Mouse (Mus musculus) embryonic facial prominence, embryonic 12.5 days (tissue): ENCODE data around the gene Pde5a. TPM values are rescaled to one million over a fixed set of nuclear protein-coding genes. Genes with fewer than 3 reads are reported as not detected.

ENCODE experiments used
- ATAC-seq: fragments of 200-750 bp; cut with Nextera tagmentation; 2 replicates; pipeline ENCODE4 v1.8.0; 2017; ENCODE audit not compliant: insufficient number of reproducible peaks, insufficient read depth, low FRiP score, low TSS enrichment
- H3K27ac ChIP-seq: fragments of 300-500 bp; sonication (generic); 2 replicates; pipeline ENCODE4 v1.5.1; 2016; ENCODE audit warnings: mild to moderate bottlenecking
- H3K27me3 ChIP-seq: fragments of 300-500 bp; sonication (generic); 2 replicates; pipeline ENCODE4 v1.6.1; 2016; ENCODE audit warnings: mild to moderate bottlenecking, moderate library complexity
- H3K36me3 ChIP-seq: fragments of 300-500 bp; sonication (generic); 2 replicates; pipeline ENCODE4 v1.6.1; 2016; ENCODE audit warnings: mild to moderate bottlenecking
- H3K4me1 ChIP-seq: fragments of 300-500 bp; sonication (generic); 2 replicates; pipeline ENCODE4 v1.6.1; 2016
- H3K4me2 ChIP-seq: fragments of 300-500 bp; sonication (generic); replicated peaks from 2 replicates; pipeline ENCODE4 v1.6.1; 2016; ENCODE audit warnings: mild to moderate bottlenecking, moderate library complexity
- H3K4me3 ChIP-seq: fragments of 300-500 bp; sonication (generic); 2 replicates; pipeline ENCODE4 v1.5.1; 2016; ENCODE audit warnings: mild to moderate bottlenecking
- H3K9ac ChIP-seq: fragments of 300-500 bp; sonication (generic); 2 replicates; pipeline ENCODE4 v1.6.1; 2016; ENCODE audit warnings: mild to moderate bottlenecking, moderate library complexity
- H3K9me3 ChIP-seq: fragments of 300-500 bp; sonication (generic); 2 replicates; pipeline ENCODE4 v1.6.1; 2016; ENCODE audit warnings: mild to moderate bottlenecking, moderate library complexity
- WGBS: fragments of 180-500 bp; shearing (Covaris S2); methylation state at CpG from one replicate; pipeline ENCODE4 v1.1.7; 2016; 5-methylcytosine and 5-hydroxymethylcytosine counted together
- polyA plus RNA-seq: library from polyadenylated mRNA; unstranded; fragments of >200 nt; fragmentation: Nextera tagmentation; extraction: Ambion mirVana; gene quantifications from 2 replicates; pipeline ENCODE4 v1.2.1, GENCODE M21; 2016

The Pde5a gene
- polyA plus RNA-seq, 1 experiment from 2014 or later: 5.2 TPM

DNA sequence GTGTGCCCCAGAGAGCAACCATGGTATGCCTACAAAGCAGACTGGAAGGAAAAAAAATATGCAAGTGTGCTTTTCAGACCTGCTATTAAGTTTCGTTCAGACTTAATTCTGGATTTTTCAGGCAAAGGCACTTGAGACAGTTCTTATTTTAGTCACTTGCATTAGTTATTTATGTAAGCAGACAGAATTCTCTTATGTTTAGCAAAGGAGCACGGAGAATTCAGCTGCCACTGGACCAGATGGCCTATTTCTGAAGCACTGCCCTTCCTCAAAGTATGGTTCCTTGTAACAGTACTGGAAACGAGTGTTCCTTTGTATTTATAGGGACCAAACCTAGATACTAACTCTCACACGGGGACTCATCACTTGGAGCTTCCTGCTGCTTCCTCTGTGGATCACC is 38.2 kb downstream of the Pde5a start:
- H3K9ac ChIP-seq: no peak overlapping the region
- H3K4me2 ChIP-seq: no peak overlapping the region
- no peaks in the 10 kb centered on the region for H3K9me3 ChIP-seq
- no peak for ATAC-seq
- H3K4me3 ChIP-seq: no peak overlapping the region
- no peaks in the 10 kb centered on the region for H3K27me3 ChIP-seq
- no peaks in the 10 kb centered on the region for H3K36me3 ChIP-seq
- H3K4me1 ChIP-seq: no peaks in the 10 kb centered on the region
- H3K27ac ChIP-seq: 0 out of 2 replicates have a peak overlapping the region, but pooled peaks have one; percentile 41
- 53% methylated on average over 4 of the region's 4 CpGs for WGBS

DNA sequence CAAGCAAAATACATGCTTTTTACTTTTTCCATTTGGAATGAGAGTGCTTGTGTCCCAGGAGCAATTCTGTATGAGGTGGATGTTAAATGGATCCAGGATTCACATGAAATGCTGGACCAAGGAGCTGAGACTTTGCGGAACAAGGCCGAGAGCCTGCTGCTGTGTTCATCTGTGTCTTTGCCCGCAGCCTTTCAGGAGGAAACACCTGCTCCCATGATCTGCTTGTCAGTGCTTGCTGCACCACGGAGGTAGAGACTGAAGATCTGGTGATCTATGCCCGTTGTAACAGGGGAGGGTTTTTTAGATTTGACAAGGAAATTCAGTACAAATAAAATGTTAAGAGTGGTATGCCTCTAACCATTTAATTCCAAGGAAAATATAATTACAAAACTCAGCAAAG is 39.1 kb downstream of the Pde5a start:
- no peaks in the 10 kb centered on the region for H3K4me1 ChIP-seq
- no peaks in the 10 kb centered on the region for H3K36me3 ChIP-seq
- no peak for ATAC-seq
- no peak overlapping the region for H3K27ac ChIP-seq
- H3K9me3 ChIP-seq: no peaks in the 10 kb centered on the region
- whole genome bisulfite sequencing: 81% methylated on average over 5 of the region's 5 CpGs
- no peak overlapping the region for H3K4me2 ChIP-seq
- H3K4me3 ChIP-seq: no peak overlapping the region
- no peak overlapping the region for H3K9ac ChIP-seq
- no peaks in the 10 kb centered on the region for H3K27me3 ChIP-seq

DNA sequence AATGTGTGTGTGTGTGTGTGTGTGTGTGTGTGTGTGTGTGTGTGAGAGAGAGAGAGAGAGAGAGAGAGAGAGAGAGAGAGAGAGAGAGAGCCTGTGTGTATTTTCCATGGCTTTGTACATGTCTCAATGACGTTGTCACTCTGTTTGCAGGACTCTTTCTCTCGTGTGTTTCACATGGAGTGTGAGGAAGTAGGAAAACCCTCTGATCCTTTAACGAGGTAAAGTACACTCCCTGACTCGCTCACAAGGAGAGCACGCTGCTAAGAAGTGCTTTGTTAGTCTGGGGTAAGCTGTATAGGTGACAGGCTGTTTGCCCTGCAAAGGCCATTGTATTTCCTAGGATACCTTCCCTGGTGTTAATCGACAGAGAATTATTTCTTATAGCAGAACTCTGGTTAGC is 52.7 kb downstream of the Pde5a start:
- Histone ChIP-seq H3K9me3 (no peaks in the 10 kb centered on the region), H3K4me2 (no peak overlapping the region), H3K4me1 (no peaks in the 10 kb centered on the region), H3K27me3 (no peaks in the 10 kb centered on the region), H3K9ac (no peak overlapping the region), H3K4me3 (no peak overlapping the region), H3K36me3 (peaks cover 7% of the 10 kb centered on the region; the same call in 1 of the 2 replicates), H3K27ac (no peak overlapping the region)
- ATAC-seq: no peak
- 63% methylated on average over 6 of the region's 6 CpGs for WGBS

GRCm38 (mm10) chr3:122784245-122784644 is 55.5 kb downstream of the Pde5a start:
- no peaks in the 10 kb centered on the region for H3K27me3 ChIP-seq
- H3K36me3 ChIP-seq: peaks cover 3% of the 10 kb centered on the region; the same call in 1 of the 2 replicates
- ATAC-seq: no peak
- H3K9ac ChIP-seq: no peak overlapping the region
- H3K4me2 ChIP-seq: no peak overlapping the region
- no peaks in the 10 kb centered on the region for H3K4me1 ChIP-seq
- H3K4me3 ChIP-seq: no peak overlapping the region
- WGBS: 52% methylated on average over 1 of the region's 1 CpGs
- no peaks in the 10 kb centered on the region for H3K9me3 ChIP-seq
- H3K27ac ChIP-seq: no peak overlapping the region

GRCm38 (mm10) chr3:122788314-122788713 is 59.6 kb downstream of the Pde5a start:
- peaks cover 11% of the 10 kb centered on the region; the same call in 1 of the 2 replicates for H3K36me3 ChIP-seq
- no peak for ATAC-seq
- no peaks in the 10 kb centered on the region for H3K4me1 ChIP-seq
- 93% methylated on average over 9 of the region's 9 CpGs for WGBS
- no peak overlapping the region for H3K4me3 ChIP-seq
- H3K9ac ChIP-seq: no peak overlapping the region
- no peaks in the 10 kb centered on the region for H3K27me3 ChIP-seq
- 0 out of 2 replicates have a peak, but pooled peaks cover 5% of the 10 kb centered on the region for H3K9me3 ChIP-seq
- no peak overlapping the region for H3K27ac ChIP-seq
- H3K4me2 ChIP-seq: no peak overlapping the region

DNA sequence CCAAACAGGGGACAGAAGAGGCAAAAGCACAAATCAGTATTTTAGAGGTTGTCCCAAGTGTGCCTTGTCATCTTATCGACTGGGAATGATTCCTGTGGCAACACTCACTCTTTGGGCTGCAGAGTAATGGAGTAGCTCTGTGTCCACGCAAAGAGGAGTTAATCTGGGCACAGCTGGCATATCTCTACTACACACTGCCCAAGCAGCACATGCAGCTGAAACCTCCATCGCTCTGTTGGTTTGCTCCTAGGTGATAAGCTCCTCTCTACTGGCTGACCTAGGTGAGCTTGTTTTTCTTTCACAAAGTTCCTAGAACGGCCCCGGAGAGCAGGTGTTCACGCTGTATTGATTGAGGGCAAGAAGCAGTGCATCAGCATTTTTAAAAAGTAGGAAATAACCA is 60.8 kb downstream of the Pde5a start:
- H3K4me1 ChIP-seq: no peaks in the 10 kb centered on the region
- H3K9ac ChIP-seq: no peak overlapping the region
- H3K4me3 ChIP-seq: no peak overlapping the region
- no peaks in the 10 kb centered on the region for H3K27me3 ChIP-seq
- H3K36me3 ChIP-seq: peaks cover 11% of the 10 kb centered on the region; the same call in 1 of the 2 replicates
- H3K4me2 ChIP-seq: no peak overlapping the region
- 0 out of 2 replicates have a peak, but pooled peaks cover 5% of the 10 kb centered on the region for H3K9me3 ChIP-seq
- no peak overlapping the region for H3K27ac ChIP-seq
- WGBS: 88% methylated on average over 6 of the region's 6 CpGs
- ATAC-seq: no peak

DNA sequence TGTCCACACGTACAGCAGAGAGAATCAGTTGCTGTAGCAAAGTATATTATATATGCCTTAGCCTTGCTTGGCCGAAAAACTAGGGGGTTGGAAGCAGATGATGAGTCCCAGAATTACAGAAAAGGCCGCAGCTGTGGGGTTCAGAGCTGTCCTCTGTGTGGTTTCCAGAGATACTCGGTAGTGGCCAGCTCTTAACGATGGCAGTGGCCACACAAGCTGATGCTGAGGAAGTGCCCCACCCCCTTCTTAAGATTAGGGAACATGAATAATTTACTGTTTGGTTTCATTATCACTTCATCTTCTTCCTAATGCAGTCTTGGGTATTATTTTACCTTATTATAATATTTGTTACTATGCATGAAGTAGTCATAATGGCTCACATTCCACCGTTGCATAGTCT is 71.3 kb downstream of the Pde5a start:
- peaks cover 12% of the 10 kb centered on the region for H3K4me1 ChIP-seq
- H3K9me3 ChIP-seq: no peaks in the 10 kb centered on the region
- H3K36me3 ChIP-seq: no peaks in the 10 kb centered on the region
- H3K27ac ChIP-seq: no peak overlapping the region
- no peaks in the 10 kb centered on the region for H3K27me3 ChIP-seq
- H3K4me2 ChIP-seq: no peak overlapping the region
- no peak for ATAC-seq
- no peak overlapping the region for H3K4me3 ChIP-seq
- WGBS: 59% methylated on average over 6 of the region's 6 CpGs
- no peak overlapping the region for H3K9ac ChIP-seq

- Histone ChIP-seq H3K4me2 (no peak overlapping the region), H3K27me3 (no peaks in the 10 kb centered on the region), H3K9ac (no peak overlapping the region), H3K4me1 (peaks cover 12% of the 10 kb centered on the region), H3K4me3 (no peak overlapping the region), H3K9me3 (no peaks in the 10 kb centered on the region), H3K27ac (no peak overlapping the region), H3K36me3 (no peaks in the 10 kb centered on the region)
- 47% methylated on average over 10 of the region's 10 CpGs for WGBS
- ATAC-seq: no peak
Measured at GRCm38 (mm10) chr3:122800553-122801435, 72.0 kb downstream of the Pde5a start.

- H3K9me3 ChIP-seq: no peaks in the 10 kb centered on the region
- no peaks in the 10 kb centered on the region for H3K36me3 ChIP-seq
- peaks cover 12% of the 10 kb centered on the region for H3K4me1 ChIP-seq
- no peaks in the 10 kb centered on the region for H3K27me3 ChIP-seq
- peak overlapping the region; percentile 57; the same call in 1 of the 2 replicates for H3K27ac ChIP-seq
- no peak overlapping the region for H3K4me3 ChIP-seq
- ATAC-seq: no peak
- no peak overlapping the region for H3K9ac ChIP-seq
- no peak overlapping the region for H3K4me2 ChIP-seq
- 75% methylated on average over 15 of the region's 15 CpGs for WGBS
Measured at GRCm38 (mm10) chr3:122801436-122802221, 72.9 kb downstream of the Pde5a start.

DNA sequence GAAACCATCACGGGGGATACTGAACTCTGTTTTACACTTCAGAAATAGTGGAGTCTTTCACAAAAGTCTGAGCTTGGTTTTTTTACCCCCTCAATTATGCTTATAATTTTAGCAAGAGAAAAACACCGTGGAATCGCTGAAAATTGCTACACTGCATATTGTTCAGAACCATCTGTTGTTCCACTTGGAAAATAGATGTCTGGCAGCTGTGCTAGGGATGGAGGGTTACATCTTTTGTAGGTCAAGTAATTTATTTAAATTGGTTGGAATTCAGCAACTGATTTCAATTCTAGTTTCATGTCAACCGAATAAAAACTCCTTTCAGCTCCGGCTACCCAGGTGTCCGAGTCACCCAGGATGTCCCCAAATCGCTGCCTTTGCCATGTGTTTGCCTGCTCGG is 78.6 kb downstream of the Pde5a start:
- H3K36me3 ChIP-seq: no peaks in the 10 kb centered on the region
- no peak for ATAC-seq
- no peak overlapping the region for H3K4me2 ChIP-seq
- H3K27me3 ChIP-seq: no peaks in the 10 kb centered on the region
- no peaks in the 10 kb centered on the region for H3K4me1 ChIP-seq
- WGBS: 66% methylated on average over 8 of the region's 8 CpGs
- no peak overlapping the region for H3K27ac ChIP-seq
- H3K9me3 ChIP-seq: no peaks in the 10 kb centered on the region
- no peak overlapping the region for H3K4me3 ChIP-seq
- no peak overlapping the region for H3K9ac ChIP-seq

DNA sequence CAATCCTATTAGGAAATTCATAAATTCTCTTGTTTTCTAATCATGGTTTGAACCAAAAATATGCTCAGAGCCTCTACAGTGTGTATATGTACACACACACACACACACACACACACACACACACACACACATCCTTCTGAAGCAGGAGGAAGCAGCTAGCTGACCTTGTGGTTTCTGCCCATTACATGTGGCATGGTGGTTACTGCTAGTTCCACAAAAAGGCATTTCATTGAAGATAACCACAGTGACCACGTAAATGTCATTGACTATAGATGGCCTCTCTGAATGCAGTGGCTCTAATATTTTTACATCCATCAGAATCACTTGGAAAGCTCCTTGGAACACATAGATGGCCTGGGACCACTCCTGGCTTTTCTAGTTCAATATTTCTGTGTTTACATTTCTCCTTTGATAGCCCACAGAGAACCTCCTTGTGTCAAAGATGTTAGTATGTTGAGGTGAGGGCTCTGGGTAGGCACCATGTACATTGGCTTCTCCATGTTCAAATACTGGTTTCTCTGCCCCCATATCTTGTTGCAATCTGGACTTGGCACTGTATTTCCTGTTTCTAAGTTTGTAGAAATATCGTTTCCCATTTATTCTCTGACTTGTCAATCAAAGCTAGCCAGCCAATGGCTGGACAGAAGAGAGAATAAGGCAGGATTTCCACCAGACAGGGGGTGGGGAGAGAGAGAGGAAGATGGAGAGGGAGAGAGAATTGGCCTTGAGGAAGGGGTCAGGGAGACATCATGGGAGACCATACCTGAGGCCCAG is 81.5 kb downstream of the Pde5a start:
- H3K9ac ChIP-seq: no peak overlapping the region
- no peaks in the 10 kb centered on the region for H3K27me3 ChIP-seq
- H3K4me1 ChIP-seq: peaks cover 4% of the 10 kb centered on the region; the same call in 1 of the 2 replicates
- 88% methylated on average over 2 of the region's 2 CpGs for WGBS
- H3K36me3 ChIP-seq: no peaks in the 10 kb centered on the region
- H3K4me3 ChIP-seq: no peak overlapping the region
- no peaks in the 10 kb centered on the region for H3K9me3 ChIP-seq
- no peak overlapping the region for H3K27ac ChIP-seq
- no peak overlapping the region for H3K4me2 ChIP-seq
- no peak for ATAC-seq
